Mouse (Mus musculus) cerebellum, adult 8-10 months (tissue): ENCODE data around the gene Lce1i.
"Not testable (repeated sequence)": the region's sequence is repeated elsewhere in the genome, so short reads cannot be mapped to it uniquely, and the experiment has no call there.

Experiments used
- DNase-seq: peaks from one replicate; pipeline ENCODE4 v3.0.0; 2022

Gene Lce1i

GRCm38 (mm10) chr3:92778799-92779198 is at the start of gene Lce1i:
Gene Lce1i, minus strand, starts transcription at chr3:92778899.
- DNase-seq = no peak

GRCm38 (mm10) chr3:92827108-92827507 is 48.4 kb upstream of the Lce1i start, which contains the start of gene Kprp:
Gene Kprp, minus strand, starts transcription at chr3:92827247.
- DNase-seq = no peak

GRCm38 (mm10) chr3:92825808-92826207 is 47.1 kb upstream of the Lce1i start:
- no peak for DNase-seq

- not testable (repeated sequence) for DNase-seq
Observed at GRCm38 (mm10) chr3:92816036-92816435, 37.3 kb upstream of the Lce1i start.

- DNase-seq = no peak
Observed at GRCm38 (mm10) chr3:92815581-92815980, 36.9 kb upstream of the Lce1i start.

- no peak for DNase-seq
Observed at GRCm38 (mm10) chr3:92807791-92808190, 29.1 kb upstream of the Lce1i start, which contains the start of gene Lce1k. Gene Lce1k, minus strand, starts transcription at chr3:92807891.

GRCm38 (mm10) chr3:92790414-92790813 is 11.7 kb upstream of the Lce1i start, which contains the start of gene Lce1j:
Gene Lce1j, minus strand, starts transcription at chr3:92790514.
- DNase-seq = no peak

- no peak for DNase-seq
Observed at GRCm38 (mm10) chr3:92771573-92771972, 7.1 kb downstream of the Lce1i start.

- no peak for DNase-seq
Observed at GRCm38 (mm10) chr3:92764965-92765364, 13.7 kb downstream of the Lce1i start, which contains the start of gene Lce1h. Gene Lce1h, minus strand, starts transcription at chr3:92765065.

GRCm38 (mm10) chr3:92753197-92753596 is 25.5 kb downstream of the Lce1i start:
- no peak for DNase-seq

- no peak for DNase-seq
Observed at GRCm38 (mm10) chr3:92752238-92752637, 26.5 kb downstream of the Lce1i start, which contains the start of gene Lce1g. Gene Lce1g, minus strand, starts transcription at chr3:92752338.

- DNase-seq = no peak
Observed at GRCm38 (mm10) chr3:92738996-92739395, 39.7 kb downstream of the Lce1i start, which contains the start of gene Gm38119. Gene Gm38119, minus strand, starts transcription at chr3:92739096.
